Mouse (Mus musculus): ENCODE results near the gene Ets1. TPM values are rescaled to one million over a fixed set of nuclear protein-coding genes. Genes with fewer than 3 reads are reported as not detected.

Gene Ets1
- polyA plus RNA-seq, 1 experiment from 2014 or later, result 18.9 TPM

DNA sequence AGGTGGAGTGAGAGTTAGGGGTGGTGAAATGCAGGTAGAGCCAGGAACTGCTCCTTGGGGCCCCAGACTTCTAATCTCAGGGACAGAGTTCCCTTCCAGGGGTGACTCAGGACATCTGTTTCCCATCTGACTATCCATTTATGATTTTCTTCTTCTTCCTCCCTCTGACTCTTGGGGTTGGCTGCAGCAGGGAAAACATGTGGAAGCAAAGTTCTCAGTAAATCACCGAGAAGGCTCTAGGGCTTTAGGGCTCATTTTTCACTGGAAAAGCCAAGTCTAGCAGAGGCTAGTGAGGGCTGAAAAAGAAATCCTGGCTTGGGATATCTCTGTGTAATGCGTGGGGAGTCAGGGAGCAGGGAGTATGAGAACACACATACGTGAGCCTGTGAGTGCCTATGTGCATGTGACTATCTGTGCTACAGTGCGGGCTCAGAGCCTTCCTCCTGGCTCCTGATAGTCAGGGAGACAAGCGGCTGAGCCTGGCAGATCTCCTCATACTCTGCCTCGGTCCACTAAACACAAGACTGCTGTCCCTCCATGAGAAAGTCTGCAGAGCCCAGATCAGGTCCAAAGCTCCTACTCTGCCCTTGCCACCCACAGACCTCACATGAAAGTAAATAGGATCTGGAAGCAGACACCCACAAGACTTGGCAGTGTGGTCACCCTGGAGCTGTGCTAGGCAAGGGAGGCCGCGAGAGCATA lies 146.5 kb downstream of the Ets1 start:
- H3K27me3 ChIP-seq, result no peaks in the 10 kb centered on the region
- no peak overlapping the region for H3K27ac ChIP-seq
- H3K4me2 ChIP-seq (replicated peaks), result no peak overlapping the region
- ATAC-seq, result no peak
- H3K9me3 ChIP-seq, result no peaks in the 10 kb centered on the region
- no peak overlapping the region for H3K4me3 ChIP-seq (replicated peaks)
- H3K4me1 ChIP-seq (replicated peaks), result 0 out of 2 replicates have a peak, but pooled peaks cover 3% of the 10 kb centered on the region
- H3K36me3 ChIP-seq, result no peaks in the 10 kb centered on the region
- WGBS, result 82% methylated on average over 8 of the region's 8 CpGs
- no peak overlapping the region for H3K9ac ChIP-seq (replicated peaks)

DNA sequence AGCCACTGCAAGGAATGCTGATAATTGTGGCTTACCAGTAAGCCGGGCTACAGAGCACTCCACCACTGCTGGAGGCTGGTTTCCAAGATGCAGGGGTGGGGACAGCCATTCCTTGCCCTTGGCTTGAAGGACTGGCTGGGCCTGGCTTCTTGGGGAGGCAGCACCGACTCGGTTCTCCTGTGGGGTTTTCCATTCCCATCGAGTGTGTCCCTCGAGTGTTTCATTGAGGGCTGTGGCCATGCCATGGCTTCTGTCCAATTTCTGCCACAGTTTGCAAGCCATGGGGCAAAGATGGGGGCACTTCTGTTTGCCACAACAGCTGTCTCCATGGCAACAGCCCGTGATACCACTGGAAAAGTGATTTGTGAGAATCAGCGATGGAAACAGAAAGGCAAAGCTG lies 151.1 kb downstream of the Ets1 start:
- no peaks in the 10 kb centered on the region for H3K27me3 ChIP-seq
- H3K4me2 ChIP-seq (replicated peaks), result no peak overlapping the region
- H3K4me3 ChIP-seq (replicated peaks), result no peak overlapping the region
- no peaks in the 10 kb centered on the region for H3K36me3 ChIP-seq
- no peaks in the 10 kb centered on the region for H3K9me3 ChIP-seq
- H3K4me1 ChIP-seq (replicated peaks), result 0 out of 2 replicates have a peak, but pooled peaks cover 5% of the 10 kb centered on the region
- ATAC-seq, result no peak
- no peak overlapping the region for H3K27ac ChIP-seq
- H3K9ac ChIP-seq (replicated peaks), result no peak overlapping the region
- 76% methylated on average over 7 of the region's 7 CpGs for WGBS

DNA sequence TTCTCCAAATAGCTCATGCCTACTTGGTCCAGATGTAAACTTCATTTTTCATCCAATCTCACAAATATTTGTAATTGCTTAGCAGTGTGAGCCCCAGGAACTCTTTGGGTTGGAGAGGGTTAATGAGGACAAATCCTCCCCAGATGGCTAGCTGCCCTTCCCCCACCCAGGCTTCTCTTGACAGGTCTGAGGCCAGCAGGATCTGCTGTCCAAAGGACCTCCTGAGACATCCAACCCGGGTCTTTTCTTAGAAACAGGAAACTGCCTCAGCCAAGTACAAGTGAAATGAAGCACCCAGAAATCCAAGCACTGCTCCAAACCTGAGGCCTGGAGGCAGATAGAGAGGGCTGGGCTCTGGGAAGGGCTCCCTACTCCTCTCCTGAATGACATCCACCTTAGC lies 151.6 kb downstream of the Ets1 start:
- H3K27ac ChIP-seq, result no peak overlapping the region
- no peaks in the 10 kb centered on the region for H3K9me3 ChIP-seq
- no peak overlapping the region for H3K4me3 ChIP-seq (replicated peaks)
- no peak for ATAC-seq
- WGBS, result 28% methylated on average over 1 of the region's 1 CpGs
- H3K36me3 ChIP-seq, result no peaks in the 10 kb centered on the region
- H3K27me3 ChIP-seq, result no peaks in the 10 kb centered on the region
- 0 out of 2 replicates have a peak, but pooled peaks cover 5% of the 10 kb centered on the region for H3K4me1 ChIP-seq (replicated peaks)
- H3K4me2 ChIP-seq (replicated peaks), result no peak overlapping the region
- H3K9ac ChIP-seq (replicated peaks), result no peak overlapping the region

DNA sequence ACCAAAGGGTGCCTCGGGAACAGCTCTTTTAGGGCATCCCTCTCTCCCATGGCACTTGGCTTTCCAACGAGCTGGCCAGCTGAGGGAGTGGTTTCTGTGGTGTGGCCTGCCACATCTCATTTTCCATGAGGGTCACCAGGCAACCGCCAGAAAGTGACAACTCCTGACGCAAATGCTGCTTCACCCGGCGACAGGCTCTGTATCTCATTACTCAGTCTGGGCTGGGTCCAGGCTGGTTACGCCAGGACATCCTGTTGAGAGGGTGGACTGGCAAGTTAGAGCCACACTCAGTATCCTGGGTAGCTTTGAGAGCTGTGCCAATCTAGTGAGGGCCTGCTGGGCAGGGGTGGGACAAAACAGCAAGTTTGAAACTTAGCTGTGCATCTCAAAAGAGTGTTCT lies 153.3 kb downstream of the Ets1 start:
- Histone ChIP-seq H3K9me3 (no peaks in the 10 kb centered on the region), H3K27ac (no peak overlapping the region), H3K4me3 (replicated peaks) (no peak overlapping the region), H3K27me3 (no peaks in the 10 kb centered on the region), H3K36me3 (no peaks in the 10 kb centered on the region), H3K4me2 (replicated peaks) (no peak overlapping the region), H3K4me1 (replicated peaks) (0 out of 2 replicates have a peak, but pooled peaks cover 5% of the 10 kb centered on the region), H3K9ac (replicated peaks) (no peak overlapping the region)
- no peak for ATAC-seq
- WGBS, result 76% methylated on average over 7 of the region's 7 CpGs

DNA sequence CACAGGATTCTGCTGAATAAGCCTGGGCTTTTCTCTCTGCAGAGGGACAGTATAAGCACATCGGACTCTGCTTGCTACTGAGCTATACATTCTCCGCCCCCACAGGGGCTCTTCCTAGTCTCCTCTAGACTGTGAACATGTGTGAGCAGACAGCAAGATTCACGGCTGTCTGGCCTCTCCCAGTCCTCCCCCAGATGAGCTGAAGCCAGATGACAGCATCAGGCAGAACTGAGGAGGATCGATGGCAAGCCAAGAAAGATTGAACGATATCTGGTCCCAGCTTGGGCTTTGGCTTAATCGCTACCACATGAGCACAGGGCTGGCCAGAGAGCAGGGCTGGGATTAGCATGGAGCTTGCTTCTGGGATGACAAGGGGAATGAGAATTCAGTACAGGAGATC lies 155.7 kb downstream of the Ets1 start:
- no peak overlapping the region for H3K9ac ChIP-seq (replicated peaks)
- no peak overlapping the region for H3K4me2 ChIP-seq (replicated peaks)
- 0 out of 2 replicates have a peak, but pooled peaks cover 5% of the 10 kb centered on the region for H3K4me1 ChIP-seq (replicated peaks)
- H3K27me3 ChIP-seq, result no peaks in the 10 kb centered on the region
- H3K27ac ChIP-seq, result no peak overlapping the region
- H3K36me3 ChIP-seq, result no peaks in the 10 kb centered on the region
- H3K4me3 ChIP-seq (replicated peaks), result no peak overlapping the region
- 83% methylated on average over 6 of the region's 6 CpGs for WGBS
- ATAC-seq, result no peak
- no peaks in the 10 kb centered on the region for H3K9me3 ChIP-seq

DNA sequence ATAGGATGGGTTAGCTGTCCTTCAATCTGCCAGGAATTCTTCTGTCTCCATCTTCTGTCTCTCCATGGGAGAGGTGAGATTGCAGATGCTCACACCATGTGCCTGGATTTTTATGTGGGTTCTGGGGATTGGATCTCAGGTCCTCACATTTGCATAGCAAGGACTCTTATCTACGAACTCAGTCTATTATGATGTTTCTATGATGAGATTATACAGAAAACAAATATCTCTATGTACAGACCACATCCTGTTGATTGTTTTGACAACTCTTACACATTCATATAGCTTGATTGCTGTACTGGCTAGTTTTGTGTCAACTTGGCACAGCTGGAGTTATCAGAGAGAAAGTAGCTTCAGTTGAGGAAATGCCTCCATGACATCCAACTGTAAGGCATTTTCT lies 162.2 kb downstream of the Ets1 start:
- no peak for ATAC-seq
- H3K4me3 ChIP-seq (replicated peaks), result no peak overlapping the region
- WGBS, result 74% methylated on average over 1 of the region's 1 CpGs
- no peak overlapping the region for H3K4me2 ChIP-seq (replicated peaks)
- no peaks in the 10 kb centered on the region for H3K36me3 ChIP-seq
- no peak overlapping the region for H3K9ac ChIP-seq (replicated peaks)
- no peak overlapping the region for H3K27ac ChIP-seq
- H3K4me1 ChIP-seq (replicated peaks), result no peaks in the 10 kb centered on the region
- H3K27me3 ChIP-seq, result no peaks in the 10 kb centered on the region
- no peaks in the 10 kb centered on the region for H3K9me3 ChIP-seq

DNA sequence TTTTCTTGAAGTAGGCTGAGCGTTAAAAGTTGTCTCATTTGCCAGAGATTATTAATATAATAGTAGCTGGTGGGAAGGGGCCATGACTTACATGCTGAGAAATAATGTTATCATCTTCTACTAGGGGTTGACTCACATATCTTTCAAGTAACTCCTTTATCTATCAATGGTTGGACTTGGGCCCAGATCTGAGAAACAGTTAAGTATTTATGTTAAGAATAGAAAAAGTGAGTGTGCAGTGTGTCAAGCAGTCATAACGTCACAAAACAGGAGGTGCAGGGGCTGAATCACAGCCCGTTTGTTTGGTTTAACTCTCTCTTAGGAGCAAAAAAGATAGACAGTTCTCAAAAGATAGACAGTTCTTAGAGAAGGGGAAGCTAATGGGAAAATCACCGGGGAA lies 170.1 kb downstream of the Ets1 start:
- H3K27ac ChIP-seq, result no peak overlapping the region
- no peaks in the 10 kb centered on the region for H3K36me3 ChIP-seq
- no peak for ATAC-seq

More for the DNA sequence above, 170.1 kb downstream of the Ets1 start:
- WGBS, result 84% methylated on average over 4 of the region's 4 CpGs
- Histone ChIP-seq H3K27me3 (no peaks in the 10 kb centered on the region), H3K4me3 (replicated peaks) (no peak overlapping the region), H3K9me3 (no peaks in the 10 kb centered on the region), H3K4me1 (replicated peaks) (no peaks in the 10 kb centered on the region), H3K4me2 (replicated peaks) (no peak overlapping the region), H3K9ac (replicated peaks) (no peak overlapping the region)

Other genes starting within 250 kb of the Ets1 start
- 6.2 and 7.1 TPM in 2 replicates for gene Fli1, start 93.4 kb upstream of the Ets1 start, polyA plus RNA-seq (2015; fragmentation: Nextera tagmentation; extraction: Ambion mirVana)

Measured in midbrain, embryonic 13.5 days (tissue).